Mouse (Mus musculus) forebrain, embryonic 10.5 days (tissue): ENCODE results near the gene Qrfpr. TPM values are rescaled to one million over a fixed set of nuclear protein-coding genes. Genes with fewer than 3 reads are reported as not detected.

Experiments used
- DNase-seq: peaks from one replicate; pipeline ENCODE4 v3.0.0-alpha.2; 2017; ENCODE audit warnings: low spot score; ENCODE audit errors: extremely low spot score
- H3K27ac ChIP-seq: fragments of 300-500 bp; sonication (generic); 2 replicates; pipeline ENCODE4 v1.5.1; 2016; ENCODE audit warnings: mild to moderate bottlenecking
- H3K27me3 ChIP-seq: fragments of 300-500 bp; sonication (generic); 2 replicates; pipeline ENCODE4 v1.6.1; 2016; ENCODE audit warnings: mild to moderate bottlenecking; ENCODE audit not compliant: poor library complexity, severe bottlenecking
- H3K36me3 ChIP-seq: fragments of 300-500 bp; sonication (generic); replicated peaks from 2 replicates; pipeline ENCODE4 v1.6.1; 2016; ENCODE audit warnings: mild to moderate bottlenecking, moderate library complexity
- H3K4me1 ChIP-seq: fragments of 300-500 bp; sonication (generic); 2 replicates; pipeline ENCODE4 v1.6.1; 2016
- H3K4me3 ChIP-seq: fragments of 300-500 bp; sonication (generic); 2 replicates; pipeline ENCODE4 v1.5.1; 2016; ENCODE audit warnings: mild to moderate bottlenecking, moderate library complexity
- H3K9me3 ChIP-seq: fragments of 300-500 bp; sonication (generic); 2 replicates; pipeline ENCODE4 v1.6.1; 2016; ENCODE audit warnings: mild to moderate bottlenecking, moderate library complexity
- WGBS: fragments of 180-500 bp; shearing (Covaris S2); methylation state at CpG from one replicate; pipeline ENCODE4 v1.1.7; 2016; 5-methylcytosine and 5-hydroxymethylcytosine counted together
- polyA plus RNA-seq: library from polyadenylated mRNA; unstranded; fragments of >200 nt; fragmentation: Nextera tagmentation; extraction: Ambion mirVana; gene quantifications from 2 replicates; pipeline ENCODE4 v1.2.1, GENCODE M21; 2016

The Qrfpr gene
- 0.18 and 0.38 TPM in 2 replicates for polyA plus RNA-seq

DNA sequence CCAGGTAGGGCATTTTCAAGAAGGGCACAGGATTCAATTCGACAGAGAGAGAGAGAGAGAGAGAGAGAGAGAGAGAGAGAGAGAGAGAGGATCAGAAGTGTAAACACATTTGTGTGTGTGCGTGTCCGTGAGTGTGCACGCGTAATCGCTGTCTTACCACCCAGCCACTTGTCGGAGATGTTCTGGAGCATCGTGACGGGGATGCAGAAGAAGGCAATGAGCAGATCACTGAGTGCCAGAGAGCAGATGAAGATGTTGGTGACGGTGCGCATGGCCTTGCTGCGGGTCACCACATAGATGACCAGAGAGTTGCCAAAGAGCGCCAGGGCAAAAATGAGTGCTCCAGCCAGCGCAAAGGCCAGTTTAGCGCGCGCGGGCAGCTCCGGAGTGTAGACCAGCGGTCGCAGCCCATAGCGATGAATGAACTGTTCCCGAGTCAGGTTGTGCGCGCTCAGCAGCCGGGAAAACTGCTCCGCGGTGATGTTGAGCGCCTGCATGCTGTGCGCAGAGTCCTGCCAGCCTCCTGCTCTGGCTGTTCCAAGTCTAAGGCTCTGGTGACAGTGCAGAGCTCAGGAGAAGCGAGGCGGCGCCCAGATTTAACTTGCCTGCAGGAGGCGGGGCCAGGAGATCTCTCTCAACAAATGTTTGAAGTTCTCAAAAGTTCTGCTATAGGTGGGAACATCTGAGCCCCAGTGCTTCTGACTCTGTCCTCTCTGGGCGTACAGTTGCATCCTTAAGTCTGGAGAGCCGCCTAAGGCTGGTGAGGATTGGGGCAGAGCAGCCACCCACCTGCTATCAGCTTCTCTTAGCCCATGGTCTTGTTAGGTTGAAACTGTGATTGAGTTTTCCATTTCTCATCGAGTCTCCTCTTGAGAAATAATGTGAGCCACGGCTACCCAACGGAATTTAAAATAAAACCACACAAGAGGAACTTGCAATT lies at the start of gene Qrfpr:
Gene Qrfpr (minus strand): TSS at position 571 of the 940 bp plus-strand sequence.
- peak; percentile 41 for DNase-seq
- Histone ChIP-seq H3K36me3 (no peaks in the 10 kb centered on the region), H3K4me1 (peaks cover 22% of the 10 kb centered on the region), H3K4me3 (peak within 1 kb of the TSS; percentile 53), H3K27ac (no peak within 1 kb of the TSS), H3K9me3 (no peaks in the 10 kb centered on the region), H3K27me3 (peaks cover 38% of the 10 kb centered on the region)
- WGBS, result 12% methylated on average over 39 of the region's 39 CpGs

DNA sequence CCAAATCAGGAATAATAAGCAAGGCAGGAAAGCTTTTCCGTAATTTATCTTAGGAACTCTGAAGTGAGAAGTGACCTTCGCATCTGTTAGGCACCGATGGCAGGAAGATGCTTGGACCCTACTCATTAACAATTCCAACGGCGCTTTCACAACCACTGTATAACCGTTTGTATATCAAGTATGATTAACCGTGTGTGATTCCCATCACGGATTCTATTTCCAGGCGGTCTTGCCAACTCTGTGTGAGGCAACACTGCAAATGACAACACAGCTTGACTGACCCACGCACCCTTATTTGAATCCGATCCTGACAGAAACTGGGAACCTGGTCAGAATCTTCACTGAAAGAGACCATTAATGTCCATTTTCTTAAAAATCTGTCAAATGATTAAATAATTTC lies 41.8 kb upstream of the Qrfpr start:
- no peak for DNase-seq
- H3K27me3 ChIP-seq, result no peaks in the 10 kb centered on the region
- H3K27ac ChIP-seq, result no peak overlapping the region
- no peaks in the 10 kb centered on the region for H3K36me3 ChIP-seq
- H3K4me1 ChIP-seq, result peaks cover 6% of the 10 kb centered on the region; the same call in 1 of the 2 replicates
- H3K9me3 ChIP-seq, result no peaks in the 10 kb centered on the region
- 93% methylated on average over 11 of the region's 11 CpGs for WGBS
- H3K4me3 ChIP-seq, result no peak overlapping the region

DNA sequence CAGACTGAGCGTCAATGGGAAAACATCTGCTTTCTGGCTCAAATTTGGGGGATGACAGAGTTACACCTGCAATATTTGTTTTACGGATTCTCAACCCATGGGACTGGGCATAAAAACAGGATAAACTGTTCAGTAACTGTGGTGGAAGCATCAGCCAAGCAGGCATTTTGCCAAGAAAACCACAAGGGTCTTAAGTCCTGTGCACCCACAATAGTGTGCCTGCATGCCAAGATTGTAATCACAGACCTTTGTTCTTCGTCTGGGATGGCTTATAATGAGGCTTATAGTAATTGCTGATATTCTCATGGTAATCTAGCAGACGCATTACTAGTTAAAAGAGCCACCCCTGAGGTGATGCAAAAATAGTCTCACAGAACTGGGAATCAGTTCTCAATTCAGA lies 41.2 kb upstream of the Qrfpr start:
- no peak overlapping the region for H3K27ac ChIP-seq
- DNase-seq, result no peak
- H3K36me3 ChIP-seq, result no peaks in the 10 kb centered on the region
- no peaks in the 10 kb centered on the region for H3K9me3 ChIP-seq
- 75% methylated on average over 4 of the region's 4 CpGs for WGBS
- no peaks in the 10 kb centered on the region for H3K27me3 ChIP-seq
- H3K4me3 ChIP-seq, result no peak overlapping the region
- H3K4me1 ChIP-seq, result peaks cover 6% of the 10 kb centered on the region; the same call in 1 of the 2 replicates

DNA sequence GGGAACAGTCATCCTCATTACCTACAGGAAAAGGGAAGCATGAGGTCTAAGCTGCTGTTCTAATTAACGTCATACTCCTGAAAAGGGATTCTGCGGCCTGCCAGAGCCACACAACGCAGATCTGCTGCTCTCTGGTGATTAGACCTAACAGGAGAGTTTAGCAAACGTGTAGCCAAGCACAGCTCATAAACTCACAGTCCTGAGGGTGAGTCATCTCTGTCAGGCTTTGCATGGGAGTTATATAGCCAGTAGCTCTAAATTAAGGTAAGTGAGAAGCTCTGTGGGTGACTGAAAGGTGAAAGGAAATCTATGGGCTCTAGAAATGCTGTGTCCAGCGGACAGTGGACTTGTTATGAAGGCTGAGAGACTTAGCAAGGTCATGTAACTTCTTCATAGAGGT lies 28.5 kb upstream of the Qrfpr start:
- H3K27me3 ChIP-seq, result no peaks in the 10 kb centered on the region
- H3K4me3 ChIP-seq, result no peak overlapping the region
- H3K27ac ChIP-seq, result no peak overlapping the region
- DNase-seq, result no peak
- no peaks in the 10 kb centered on the region for H3K4me1 ChIP-seq
- H3K36me3 ChIP-seq, result no peaks in the 10 kb centered on the region
- 73% methylated on average over 5 of the region's 5 CpGs for WGBS
- H3K9me3 ChIP-seq, result no peaks in the 10 kb centered on the region

GRCm38 (mm10) chr3:36248446-36248845 lies 26.3 kb upstream of the Qrfpr start:
- H3K36me3 ChIP-seq, result no peaks in the 10 kb centered on the region
- no peak overlapping the region for H3K4me3 ChIP-seq
- WGBS, result 91% methylated on average over 2 of the region's 2 CpGs
- H3K27me3 ChIP-seq, result no peaks in the 10 kb centered on the region
- no peaks in the 10 kb centered on the region for H3K9me3 ChIP-seq
- H3K27ac ChIP-seq, result no peak overlapping the region
- no peak for DNase-seq
- H3K4me1 ChIP-seq, result no peaks in the 10 kb centered on the region

- Histone ChIP-seq H3K4me1 (no peaks in the 10 kb centered on the region), H3K27ac (no peak overlapping the region), H3K4me3 (no peak overlapping the region), H3K9me3 (no peaks in the 10 kb centered on the region), H3K36me3 (no peaks in the 10 kb centered on the region), H3K27me3 (no peaks in the 10 kb centered on the region)
- WGBS, result 80% methylated on average over 2 of the region's 2 CpGs
- no peak for DNase-seq
Observed at GRCm38 (mm10) chr3:36229941-36230340, 7.8 kb upstream of the Qrfpr start.

DNA sequence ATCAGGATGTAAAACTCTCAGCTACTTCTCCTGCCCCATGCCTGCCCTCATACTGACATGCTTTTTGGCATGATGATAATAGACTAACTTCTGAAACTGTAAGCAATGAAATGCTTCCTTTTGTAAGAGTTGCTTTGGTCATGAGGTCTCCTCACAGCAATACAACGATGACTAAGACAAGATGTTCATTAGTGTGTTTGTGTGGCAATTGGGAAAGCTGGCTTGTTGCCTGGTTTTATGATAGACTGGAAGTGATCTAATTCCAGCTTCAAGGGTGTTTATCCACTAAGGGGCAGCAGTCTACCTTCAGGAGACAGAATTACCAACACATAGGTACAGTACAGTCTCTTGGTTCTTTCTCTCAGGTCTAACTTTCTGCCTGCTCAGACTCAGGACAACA lies 5.1 kb upstream of the Qrfpr start:
- no peak for DNase-seq
- Histone ChIP-seq H3K4me3 (no peak overlapping the region), H3K9me3 (no peaks in the 10 kb centered on the region), H3K27ac (no peak overlapping the region), H3K36me3 (no peaks in the 10 kb centered on the region), H3K4me1 (peaks cover 14% of the 10 kb centered on the region), H3K27me3 (peaks cover 13% of the 10 kb centered on the region)
- 94% methylated on average over 1 of the region's 1 CpGs for WGBS

DNA sequence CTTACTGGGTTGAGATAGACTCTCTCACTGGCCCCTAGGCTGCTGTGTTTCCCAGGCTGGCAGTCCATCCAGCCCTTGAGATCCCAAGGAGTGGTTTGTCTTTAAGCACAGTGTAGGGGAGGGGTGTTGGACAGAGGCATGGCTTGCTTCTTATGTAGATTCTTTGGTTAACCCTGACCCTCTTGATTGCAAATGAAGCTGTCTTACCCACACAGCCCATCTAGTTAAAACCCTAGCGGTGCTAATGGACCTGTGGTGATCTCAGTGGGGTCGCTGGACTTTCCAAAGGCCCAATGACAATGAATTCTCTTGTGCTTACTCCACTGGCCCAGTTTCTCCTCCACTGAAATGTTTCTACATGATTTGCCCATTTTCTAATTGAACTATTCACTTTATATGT lies 1.2 kb upstream of the Qrfpr start:
- WGBS, result 7% methylated on average over 2 of the region's 2 CpGs
- Histone ChIP-seq H3K27me3 (peaks cover 38% of the 10 kb centered on the region), H3K36me3 (no peaks in the 10 kb centered on the region), H3K9me3 (no peaks in the 10 kb centered on the region), H3K4me1 (peaks cover 22% of the 10 kb centered on the region), H3K27ac (no peak overlapping the region), H3K4me3 (no peak overlapping the region)
- DNase-seq, result no peak

DNA sequence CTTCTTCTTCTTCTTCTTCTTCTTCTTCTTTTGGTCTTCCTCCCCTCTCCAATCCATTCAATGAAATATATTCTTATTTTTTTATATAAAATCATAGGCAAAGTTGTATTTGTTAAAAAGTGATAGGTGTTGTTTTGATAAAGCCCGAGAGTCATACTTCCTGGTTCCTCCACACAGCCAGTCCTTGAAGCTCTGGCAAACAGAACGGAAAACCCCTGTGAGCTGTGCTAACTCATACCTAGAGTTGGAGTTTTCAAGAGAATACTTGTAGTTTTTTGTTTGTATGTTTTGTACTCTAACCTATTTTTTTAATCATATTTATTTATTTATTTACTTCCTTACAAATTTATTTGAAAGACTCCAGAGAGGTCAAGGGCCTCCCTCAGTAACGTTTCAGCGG lies 9.4 kb downstream of the Qrfpr start:
- H3K4me1 ChIP-seq, result no peaks in the 10 kb centered on the region
- H3K36me3 ChIP-seq, result no peaks in the 10 kb centered on the region
- no peaks in the 10 kb centered on the region for H3K9me3 ChIP-seq
- DNase-seq, result no peak
- H3K27ac ChIP-seq, result no peak overlapping the region
- H3K4me3 ChIP-seq, result no peak overlapping the region
- H3K27me3 ChIP-seq, result no peaks in the 10 kb centered on the region
- WGBS, result 88% methylated on average over 4 of the region's 4 CpGs

- H3K36me3 ChIP-seq, result no peaks in the 10 kb centered on the region
- H3K4me1 ChIP-seq, result no peaks in the 10 kb centered on the region
- no peaks in the 10 kb centered on the region for H3K9me3 ChIP-seq
- H3K4me3 ChIP-seq, result no peak overlapping the region
- 95% methylated on average over 2 of the region's 2 CpGs for WGBS
- no peak overlapping the region for H3K27ac ChIP-seq
- no peaks in the 10 kb centered on the region for H3K27me3 ChIP-seq
- no peak for DNase-seq
Observed at GRCm38 (mm10) chr3:36210939-36211338, 11.2 kb downstream of the Qrfpr start.

DNA sequence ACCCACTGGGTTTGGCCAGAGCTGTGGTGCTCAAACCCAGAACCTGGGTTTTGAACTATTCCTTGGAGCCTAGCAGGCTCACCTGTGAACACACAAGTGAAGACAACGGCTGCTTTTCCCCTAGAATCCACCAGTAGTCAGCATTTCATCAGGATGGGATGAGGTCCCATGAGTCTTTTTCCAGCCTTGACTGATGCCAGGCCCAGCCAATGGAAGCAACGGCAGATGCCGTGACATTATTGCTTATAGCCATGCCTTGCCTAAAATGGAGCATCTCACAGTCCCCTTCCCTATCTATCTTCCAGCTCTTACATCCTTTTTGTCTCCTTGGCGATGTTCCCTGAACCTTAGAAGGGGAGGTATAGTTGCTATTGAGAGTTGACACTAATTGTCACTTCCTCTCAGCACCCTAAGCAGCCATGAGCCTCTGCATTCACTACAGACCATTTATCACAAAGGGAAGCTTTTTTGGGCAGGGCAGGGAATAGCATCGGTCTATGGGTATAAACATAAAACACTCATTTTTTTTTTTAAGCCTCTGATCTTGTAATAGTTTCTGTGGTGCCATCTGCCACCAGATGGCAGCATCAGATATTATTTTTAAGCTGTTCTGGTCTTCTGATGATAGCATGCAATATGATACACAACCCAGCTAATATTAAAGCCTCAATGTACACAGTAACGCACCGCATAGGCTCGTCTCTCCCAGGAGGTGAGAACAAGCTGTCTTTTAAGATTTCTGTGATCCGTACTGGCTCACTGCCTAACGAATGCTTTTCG lies 12.1 kb downstream of the Qrfpr start:
- Histone ChIP-seq H3K4me3 (no peak overlapping the region), H3K4me1 (no peaks in the 10 kb centered on the region), H3K36me3 (no peaks in the 10 kb centered on the region), H3K27ac (no peak overlapping the region), H3K9me3 (no peaks in the 10 kb centered on the region), H3K27me3 (no peaks in the 10 kb centered on the region)
- 82% methylated on average over 11 of the region's 11 CpGs for WGBS
- no peak for DNase-seq

DNA sequence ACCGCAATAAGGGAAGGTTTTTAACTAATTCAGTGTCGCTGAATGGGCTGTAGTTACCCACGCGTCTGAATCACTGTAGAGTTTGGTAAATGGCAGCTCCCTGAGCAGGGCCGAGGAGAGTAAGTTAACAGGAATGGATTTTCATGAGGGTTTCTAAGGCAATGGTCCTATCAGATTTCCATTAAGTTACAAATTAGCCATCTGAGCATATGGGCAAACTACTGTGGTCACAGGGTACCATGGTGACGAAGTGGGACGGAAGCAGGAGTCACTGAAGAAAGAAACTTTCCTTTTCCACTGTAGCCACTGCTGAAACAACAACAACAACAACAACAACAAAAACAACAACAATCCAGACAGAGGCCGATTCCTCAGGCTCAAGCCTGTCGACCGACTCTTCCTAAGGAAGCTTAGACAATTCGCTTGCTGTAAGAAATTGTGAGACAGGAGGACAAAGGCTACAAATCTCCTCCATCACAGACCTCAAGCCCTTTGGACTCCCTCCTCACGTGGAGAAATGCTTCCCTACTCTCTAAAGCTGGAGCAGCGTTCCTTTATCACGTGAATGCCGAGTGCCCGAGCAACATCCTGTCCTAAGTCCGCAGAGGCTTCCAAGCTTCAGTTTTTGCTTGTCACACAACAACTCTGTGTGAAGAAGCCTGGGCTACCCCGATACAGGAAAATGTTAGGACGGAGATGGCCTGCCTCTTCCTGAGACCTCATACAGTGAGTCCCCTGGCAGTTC lies 14.4 kb downstream of the Qrfpr start:
- Histone ChIP-seq H3K27ac (no peak overlapping the region), H3K9me3 (no peaks in the 10 kb centered on the region), H3K36me3 (no peaks in the 10 kb centered on the region), H3K4me3 (no peak overlapping the region), H3K4me1 (no peaks in the 10 kb centered on the region), H3K27me3 (no peaks in the 10 kb centered on the region)
- 77% methylated on average over 19 of the region's 19 CpGs for WGBS
- DNase-seq, result no peak
